Mouse (Mus musculus): ENCODE data around the gene Plekhd1. TPM values are rescaled to one million over a fixed set of nuclear protein-coding genes. Genes with fewer than 3 reads are reported as not detected.

Gene Plekhd1
- polyA plus RNA-seq, 1 experiment from 2014 or later, result 12.1 TPM

GRCm38 (mm10) chr12:80759387-80759712 lies 67.0 kb downstream of the Plekhd1 start:
- ATAC-seq, result no peak
- Histone ChIP-seq H3K36me3 (ENCODE audit: control insufficient read depth, insufficient read depth, low read length) (no peaks in the 10 kb centered on the region), H3K27me3 (replicated peaks; ENCODE audit: control insufficient read depth, insufficient read depth, low read length) (peaks cover 60% of the 10 kb centered on the region), H3K4me2 (ENCODE audit: low read depth, low read length) (peak overlapping the region; percentile 97), H3K4me1 (ENCODE audit: control insufficient read depth, insufficient read depth, low read length) (peaks cover 25% of the 10 kb centered on the region), H3K27ac (ENCODE audit: low read length) (no peak overlapping the region), H3K9me3 (ENCODE audit: control insufficient read depth, low read length) (no peaks in the 10 kb centered on the region), H3K9ac (ENCODE audit: low read depth, low read length) (peak overlapping the region; percentile 65; the same call in 1 of the 2 replicates), H3K4me3 (ENCODE audit: low read length) (peak overlapping the region; percentile 62)
- 10% methylated on average over 13 of the region's 13 CpGs for WGBS

DNA sequence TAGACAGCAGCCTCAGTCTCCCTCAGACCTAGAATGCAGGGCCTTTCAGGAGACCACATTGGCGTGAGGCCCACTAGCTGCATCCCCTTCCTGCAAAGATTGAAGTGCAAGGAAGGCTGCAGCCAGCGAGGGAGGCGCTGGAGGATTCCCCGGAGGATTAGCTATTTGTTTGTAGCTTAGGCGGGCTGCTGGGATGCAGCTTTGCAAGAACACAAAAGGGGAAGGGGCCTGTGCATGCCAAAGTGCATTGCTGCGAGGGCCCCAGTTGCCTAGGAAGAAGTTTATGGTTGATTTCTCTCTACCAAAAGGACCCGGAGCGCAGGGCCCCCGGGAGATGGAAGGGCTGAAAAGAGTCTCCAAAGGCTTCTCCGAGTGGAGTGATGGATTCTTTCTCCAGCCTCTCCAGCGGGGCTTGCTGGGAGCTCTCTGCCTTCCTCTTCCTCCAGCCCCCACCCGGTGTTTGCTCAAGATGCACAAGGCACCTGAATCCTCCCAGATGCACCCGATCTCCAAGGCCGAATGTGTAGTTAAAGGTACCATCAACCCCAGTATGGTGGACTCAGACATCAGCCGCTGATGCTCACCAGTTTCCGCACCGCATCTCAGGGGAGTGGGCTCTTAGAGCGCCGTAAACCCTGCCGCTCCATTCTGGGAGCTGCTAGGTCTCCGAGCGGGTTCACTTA lies 67.5 kb downstream of the Plekhd1 start:
- Histone ChIP-seq H3K36me3 (ENCODE audit: control insufficient read depth, insufficient read depth, low read length) (no peaks in the 10 kb centered on the region), H3K9ac (ENCODE audit: low read depth, low read length) (peak overlapping the region; percentile 52), H3K9me3 (ENCODE audit: control insufficient read depth, low read length) (no peaks in the 10 kb centered on the region), H3K27ac (ENCODE audit: low read length) (no peak overlapping the region), H3K4me2 (ENCODE audit: low read depth, low read length) (peak overlapping the region; percentile 48), H3K27me3 (replicated peaks; ENCODE audit: control insufficient read depth, insufficient read depth, low read length) (peaks cover 60% of the 10 kb centered on the region), H3K4me3 (ENCODE audit: low read length) (peak overlapping the region; percentile 62), H3K4me1 (ENCODE audit: control insufficient read depth, insufficient read depth, low read length) (peaks cover 25% of the 10 kb centered on the region)
- 7% methylated on average over 22 of the region's 22 CpGs for WGBS
- ATAC-seq, result no peak

GRCm38 (mm10) chr12:80760396-80760801 lies 68.0 kb downstream of the Plekhd1 start, which contains the start of gene Ccdc177:
Ccdc177 (minus strand) TSS chr12:80760687.
- H3K4me2 ChIP-seq (ENCODE audit: low read depth, low read length), result peak within 1 kb of the TSS; percentile 97
- WGBS, result 0% methylated on average over 24 of the region's 24 CpGs
- peak within 1 kb of the TSS; percentile 62 for H3K4me3 ChIP-seq (ENCODE audit: low read length)
- peaks cover 25% of the 10 kb centered on the region for H3K4me1 ChIP-seq (ENCODE audit: control insufficient read depth, insufficient read depth, low read length)
- no peaks in the 10 kb centered on the region for H3K36me3 ChIP-seq (ENCODE audit: control insufficient read depth, insufficient read depth, low read length)
- no peak within 1 kb of the TSS for H3K27ac ChIP-seq (ENCODE audit: low read length)
- peak within 1 kb of the TSS; percentile 52 for H3K9ac ChIP-seq (ENCODE audit: low read depth, low read length)
- H3K27me3 ChIP-seq (replicated peaks; ENCODE audit: control insufficient read depth, insufficient read depth, low read length), result peaks cover 55% of the 10 kb centered on the region
- no peak for ATAC-seq
- H3K9me3 ChIP-seq (ENCODE audit: control insufficient read depth, low read length), result no peaks in the 10 kb centered on the region

DNA sequence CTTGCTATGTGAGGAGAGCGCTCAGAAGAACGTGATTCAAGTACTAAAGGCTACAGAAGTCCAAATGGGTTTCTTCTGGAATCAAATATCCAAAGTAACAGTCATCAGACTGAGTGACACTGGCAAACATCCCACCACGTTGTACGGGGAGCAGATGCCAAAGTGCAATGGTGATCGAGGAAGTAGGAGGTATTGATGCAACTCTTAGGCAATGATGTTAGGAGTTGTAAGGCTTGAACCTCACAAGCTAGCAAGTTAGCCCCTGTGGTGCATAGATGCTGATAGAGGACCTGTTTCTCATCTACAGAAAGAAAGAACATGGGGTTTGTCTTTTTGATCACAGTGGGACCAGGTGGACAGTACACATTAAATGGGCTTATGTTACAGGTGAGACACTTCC lies 70.6 kb downstream of the Plekhd1 start:
- Histone ChIP-seq H3K27ac (ENCODE audit: low read length) (no peak overlapping the region), H3K9me3 (ENCODE audit: control insufficient read depth, low read length) (no peaks in the 10 kb centered on the region), H3K4me1 (ENCODE audit: control insufficient read depth, insufficient read depth, low read length) (peaks cover 21% of the 10 kb centered on the region), H3K4me3 (ENCODE audit: low read length) (no peak overlapping the region), H3K36me3 (ENCODE audit: control insufficient read depth, insufficient read depth, low read length) (no peaks in the 10 kb centered on the region), H3K4me2 (ENCODE audit: low read depth, low read length) (no peak overlapping the region), H3K9ac (ENCODE audit: low read depth, low read length) (no peak overlapping the region), H3K27me3 (replicated peaks; ENCODE audit: control insufficient read depth, insufficient read depth, low read length) (peaks cover 30% of the 10 kb centered on the region)
- no peak for ATAC-seq
- WGBS, result 76% methylated on average over 5 of the region's 5 CpGs

DNA sequence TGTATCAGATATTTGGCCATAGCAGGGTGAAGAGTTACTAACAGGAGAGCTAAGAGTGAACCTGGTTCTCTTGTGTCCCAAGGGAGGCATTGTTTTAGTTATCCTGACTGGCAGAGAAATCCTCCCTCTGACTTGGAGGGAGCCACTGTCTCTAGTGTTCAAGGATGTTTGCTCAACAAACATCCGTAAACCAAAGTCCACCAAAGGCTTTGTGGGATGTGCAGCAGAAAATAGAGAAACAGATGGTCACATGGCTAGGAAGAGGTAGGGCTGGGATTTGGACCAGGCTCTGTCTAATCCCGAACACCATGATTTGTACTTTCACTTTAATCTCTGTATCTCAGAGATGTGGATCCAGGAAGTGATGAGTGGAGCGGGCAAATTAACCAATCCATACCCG lies 71.7 kb downstream of the Plekhd1 start:
- Histone ChIP-seq H3K9me3 (ENCODE audit: control insufficient read depth, low read length) (no peaks in the 10 kb centered on the region), H3K4me3 (ENCODE audit: low read length) (no peak overlapping the region), H3K9ac (ENCODE audit: low read depth, low read length) (no peak overlapping the region), H3K27me3 (replicated peaks; ENCODE audit: control insufficient read depth, insufficient read depth, low read length) (peaks cover 19% of the 10 kb centered on the region), H3K27ac (ENCODE audit: low read length) (no peak overlapping the region), H3K4me1 (ENCODE audit: control insufficient read depth, insufficient read depth, low read length) (peaks cover 11% of the 10 kb centered on the region), H3K4me2 (ENCODE audit: low read depth, low read length) (no peak overlapping the region), H3K36me3 (ENCODE audit: control insufficient read depth, insufficient read depth, low read length) (no peaks in the 10 kb centered on the region)
- WGBS, result 47% methylated on average over 4 of the region's 4 CpGs
- ATAC-seq, result no peak

GRCm38 (mm10) chr12:80769697-80770096 lies 77.3 kb downstream of the Plekhd1 start:
- Histone ChIP-seq H3K4me3 (ENCODE audit: low read length) (no peak overlapping the region), H3K36me3 (ENCODE audit: control insufficient read depth, insufficient read depth, low read length) (no peaks in the 10 kb centered on the region), H3K9me3 (ENCODE audit: control insufficient read depth, low read length) (no peaks in the 10 kb centered on the region), H3K27me3 (replicated peaks; ENCODE audit: control insufficient read depth, insufficient read depth, low read length) (no peaks in the 10 kb centered on the region), H3K4me1 (ENCODE audit: control insufficient read depth, insufficient read depth, low read length) (peaks cover 5% of the 10 kb centered on the region; the same call in 1 of the 2 replicates), H3K9ac (ENCODE audit: low read depth, low read length) (no peak overlapping the region), H3K4me2 (ENCODE audit: low read depth, low read length) (no peak overlapping the region), H3K27ac (ENCODE audit: low read length) (no peak overlapping the region)
- ATAC-seq, result peak; percentile 82
- 19% methylated on average over 11 of the region's 11 CpGs for WGBS

Other genes with a start within 250 kb of the Plekhd1 start
- 21.0 and 21.2 TPM in 2 replicates for gene Exd2, start 229.5 kb upstream of the Plekhd1 start, polyA plus RNA-seq (2015; fragmentation: Nextera tagmentation; extraction: Ambion mirVana)
- 8.1 and 8.4 TPM in 2 replicates for gene Galnt16, start 174.3 kb upstream of the Plekhd1 start, polyA plus RNA-seq (2015; fragmentation: Nextera tagmentation; extraction: Ambion mirVana)
- 26.9 and 29.0 TPM in 2 replicates for gene Slc39a9, start 48.7 kb upstream of the Plekhd1 start, polyA plus RNA-seq (2015; fragmentation: Nextera tagmentation; extraction: Ambion mirVana)
- 206 and 241 TPM in 2 replicates for gene Erh, start 48.2 kb upstream of the Plekhd1 start, polyA plus RNA-seq (2015; fragmentation: Nextera tagmentation; extraction: Ambion mirVana)
- gene Ccdc177, start 68.1 kb downstream of the Plekhd1 start, polyA plus RNA-seq (2015; fragmentation: Nextera tagmentation; extraction: Ambion mirVana), result 0.02 and 0.09 TPM in 2 replicates
- gene Susd6, start 97.9 kb downstream of the Plekhd1 start, polyA plus RNA-seq (2015; fragmentation: Nextera tagmentation; extraction: Ambion mirVana), result 16.4 and 20.0 TPM in 2 replicates